Comparison of ENCODE assay signal across 8 mouse cellular contexts in the genomic region with DNA sequence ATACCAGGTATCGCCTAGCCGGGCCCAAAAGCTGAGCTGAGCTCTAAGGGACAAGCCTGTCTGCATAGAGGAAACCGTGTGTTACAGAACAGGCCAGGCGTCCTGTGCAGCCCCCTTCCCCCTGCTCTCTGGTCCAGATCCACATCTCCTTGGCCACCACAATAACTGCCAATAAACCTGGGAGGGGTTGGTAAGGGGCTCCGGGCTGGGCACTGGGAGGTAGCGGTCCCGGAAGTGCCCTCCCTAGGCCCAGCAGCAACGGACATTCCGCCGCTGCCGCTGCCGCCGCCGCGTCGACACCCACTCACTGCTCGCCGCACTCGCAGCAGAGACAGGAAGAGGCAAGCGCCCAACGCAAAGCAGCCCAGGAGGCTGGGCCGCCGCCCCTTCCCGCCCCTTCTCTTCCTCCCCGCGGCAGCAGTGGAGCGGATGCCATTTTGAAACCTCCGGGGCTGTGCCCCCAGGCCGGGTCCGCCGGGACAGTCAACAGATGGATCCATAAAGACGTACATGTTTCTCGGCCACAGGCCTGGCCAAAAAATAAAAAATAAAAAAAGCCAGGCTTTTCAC. TPM values are rescaled to one million over a fixed set of nuclear protein-coding genes. Genes with fewer than 3 reads are reported as not detected.
DNase-seq lines count a peak whose midpoint lies in the region; ATAC-seq and TF ChIP-seq lines count a peak whose summit lies in the region.

No protein-coding gene starts in this region.

- no peaks in the 10 kb centered on the region for H3K9me3 ChIP-seq in embryonic facial prominence, embryonic 13.5 days
- no peaks in the 10 kb centered on the region for H3K9me3 ChIP-seq in midbrain, embryonic 16.5 days (replicated peaks; ENCODE audit: control insufficient read depth, low read length, poor library complexity, severe bottlenecking)

- no peak for TF ChIP-seq CTCF in kidney, adult 2 months (conservative IDR thresholded peaks at IDR 0.05; ENCODE audit: insufficient read depth, insufficient read length, low read depth, low read length)

- peak overlapping the region; percentile 99 for H3K4me2 ChIP-seq in embryonic facial prominence, embryonic 13.5 days
- peak overlapping the region; percentile 96 for H3K4me2 ChIP-seq in midbrain, embryonic 16.5 days (ENCODE audit: low read length)

- H3K27me3 ChIP-seq in embryonic facial prominence, embryonic 13.5 days: no peaks in the 10 kb centered on the region
- H3K27me3 ChIP-seq in kidney, adult 2 months (replicated peaks; ENCODE audit: control insufficient read depth, insufficient read depth, low read length): no peaks in the 10 kb centered on the region
- no peaks in the 10 kb centered on the region for H3K27me3 ChIP-seq in midbrain, embryonic 16.5 days (ENCODE audit: control insufficient read depth, insufficient read depth, low read depth, low read length)

- 2% methylated on average over 33 of the region's 33 CpGs for WGBS in embryonic facial prominence, embryonic 13.5 days
- 2% methylated on average over 33 of the region's 33 CpGs for WGBS in kidney, adult 2 months
- under 1% methylated on average over 32 of the region's 33 CpGs for WGBS in midbrain, embryonic 16.5 days

- peaks cover 71% of the 10 kb centered on the region for H3K4me1 ChIP-seq in embryonic facial prominence, embryonic 13.5 days
- 0 out of 2 replicates have a peak, but pooled peaks cover 3% of the 10 kb centered on the region for H3K4me1 ChIP-seq in kidney, adult 2 months (ENCODE audit: control insufficient read depth, insufficient read depth, low read length)
- H3K4me1 ChIP-seq in midbrain, embryonic 16.5 days (ENCODE audit: control insufficient read depth, insufficient read depth, low read length): peaks cover 65% of the 10 kb centered on the region

- TF ChIP-seq POLR2A in kidney, adult 2 months (IDR thresholded peaks at IDR 0.05; ENCODE audit: low read depth, low read length): no peak

- peaks cover 18% of the 10 kb centered on the region for H3K36me3 ChIP-seq in embryonic facial prominence, embryonic 13.5 days
- no peaks in the 10 kb centered on the region for H3K36me3 ChIP-seq in kidney, adult 2 months (ENCODE audit: control insufficient read depth, insufficient read depth, low read length)
- H3K36me3 ChIP-seq in midbrain, embryonic 16.5 days (ENCODE audit: control insufficient read depth, insufficient read depth, low read length): no peaks in the 10 kb centered on the region

- DNase-seq in 3134 (ENCODE audit: extremely low read depth, insufficient read length, low spot score) (peak; percentile 89), liver (peak; percentile 87)
- peak; percentile 91 for DNase-seq in adrenal gland, adult 2 months
- peak; percentile 86 for DNase-seq in heart, adult 8-10 months (ENCODE audit: low spot score)
- DNase-seq in kidney, adult 2 months: peak; percentile 87
- peak; percentile 75 to 80 for DNase-seq in spleen, postnatal 14 days (ENCODE audit: low spot score in 2 of 2)

- ATAC-seq in embryonic facial prominence, embryonic 13.5 days (ENCODE audit: insufficient number of reproducible peaks, insufficient read depth, low FRiP score, low TSS enrichment, low read depth): 0 out of 2 replicates have a peak, but pooled peaks have one; percentile 10
- peak; percentile 19; the same call in 1 of the 2 replicates for ATAC-seq in midbrain, embryonic 16.5 days

- H3K27ac ChIP-seq in embryonic facial prominence, embryonic 13.5 days: peak overlapping the region; percentile 91
- peak overlapping the region; percentile 83 for H3K27ac ChIP-seq in kidney, adult 2 months (ENCODE audit: insufficient read depth, low read depth, low read length)
- H3K27ac ChIP-seq in midbrain, embryonic 16.5 days (ENCODE audit: low read length): peak overlapping the region; percentile 95

- peak overlapping the region; percentile 93 for H3K9ac ChIP-seq in embryonic facial prominence, embryonic 13.5 days
- peak overlapping the region; percentile 86 for H3K9ac ChIP-seq in midbrain, embryonic 16.5 days (ENCODE audit: low read depth, low read length)

- peak overlapping the region; percentile 84 for H3K4me3 ChIP-seq in embryonic facial prominence, embryonic 13.5 days
- peak overlapping the region; percentile 71 for H3K4me3 ChIP-seq in kidney, adult 2 months (ENCODE audit: insufficient read depth, low read depth, low read length)
- peak overlapping the region; percentile 74 for H3K4me3 ChIP-seq in midbrain, embryonic 16.5 days (ENCODE audit: low read depth, low read length)

RNA-seq across cellular contexts. Expression of gene Gnai2, which starts 2.0 kb away (rescaled TPM):
- 100 to 1,000 TPM; 198 to 278 TPM for total RNA-seq in adrenal gland, adult 2 months (2021)
- 330 and 345 TPM in 2 replicates for polyA plus RNA-seq in adrenal gland, adult 2 months (2012; rRNA removed)
- 446 and 470 TPM in 2 replicates for polyA plus RNA-seq in embryonic facial prominence, embryonic 13.5 days (2015; fragmentation: Nextera tagmentation; extraction: Ambion mirVana)
- 100 to 1,000 TPM; 227 to 299 (median 259) TPM for total RNA-seq in heart, adult 8-10 months (2022)
- 356 and 366 TPM in 2 replicates for polyA plus RNA-seq in kidney, adult 2 months (2012; rRNA removed)
- polyA plus RNA-seq in midbrain, embryonic 16.5 days (2015; fragmentation: Nextera tagmentation; extraction: Ambion mirVana): 278 and 281 TPM in 2 replicates

RNA-seq across cellular contexts. Expression of gene Sema3b, which starts 24.1 kb away (rescaled TPM):
- total RNA-seq in adrenal gland, adult 2 months (2021): 1 to 10 TPM; 3.7 to 4.1 TPM
- 8.3 and 10.4 TPM in 2 replicates for polyA plus RNA-seq in adrenal gland, adult 2 months (2012; rRNA removed)
- polyA plus RNA-seq in embryonic facial prominence, embryonic 13.5 days (2015; fragmentation: Nextera tagmentation; extraction: Ambion mirVana): 8.4 and 8.6 TPM in 2 replicates
- total RNA-seq in heart, adult 8-10 months (2022): 10 to 100 TPM; 21.1 to 33.0 (median 24.2) TPM
- 63.3 and 78.8 TPM in 2 replicates for polyA plus RNA-seq in kidney, adult 2 months (2012; rRNA removed)
- polyA plus RNA-seq in midbrain, embryonic 16.5 days (2015; fragmentation: Nextera tagmentation; extraction: Ambion mirVana): 3.7 and 3.9 TPM in 2 replicates

RNA-seq across cellular contexts. Expression of gene Slc38a3, which starts 36.2 kb away (rescaled TPM):
- 1 to 10 TPM in 1 of 2 experiments, under 1 TPM in 1; 0.48 to 2.7 TPM for total RNA-seq in adrenal gland, adult 2 months (2021)
- polyA plus RNA-seq in adrenal gland, adult 2 months (2012; rRNA removed): 1.7 and 4.1 TPM in 2 replicates
- polyA plus RNA-seq in embryonic facial prominence, embryonic 13.5 days (2015; fragmentation: Nextera tagmentation; extraction: Ambion mirVana): 3.4 and 4.1 TPM in 2 replicates
- 10 to 100 TPM; 62.8 to 91.0 (median 81.6) TPM for total RNA-seq in heart, adult 8-10 months (2022)
- polyA plus RNA-seq in kidney, adult 2 months (2012; rRNA removed): 77.9 and 139 TPM in 2 replicates
- 31.1 and 34.0 TPM in 2 replicates for polyA plus RNA-seq in midbrain, embryonic 16.5 days (2015; fragmentation: Nextera tagmentation; extraction: Ambion mirVana)

RNA-seq across cellular contexts. Expression of gene Ifrd2, which starts 45.7 kb away (rescaled TPM):
- 10 to 100 TPM; 36.0 to 41.7 TPM for total RNA-seq in adrenal gland, adult 2 months (2021)
- 67.3 and 80.0 TPM in 2 replicates for polyA plus RNA-seq in adrenal gland, adult 2 months (2012; rRNA removed)
- polyA plus RNA-seq in embryonic facial prominence, embryonic 13.5 days (2015; fragmentation: Nextera tagmentation; extraction: Ambion mirVana): 39.3 and 54.2 TPM in 2 replicates
- 10 to 100 TPM; 43.7 to 58.2 (median 47.5) TPM for total RNA-seq in heart, adult 8-10 months (2022)
- 50.5 and 57.8 TPM in 2 replicates for polyA plus RNA-seq in kidney, adult 2 months (2012; rRNA removed)
- polyA plus RNA-seq in midbrain, embryonic 16.5 days (2015; fragmentation: Nextera tagmentation; extraction: Ambion mirVana): 14.6 and 15.4 TPM in 2 replicates

RNA-seq across cellular contexts. Expression of gene Gnat1, which starts 46.3 kb away (rescaled TPM):
- total RNA-seq in adrenal gland, adult 2 months (2021): under 1 TPM in 1 of 2 experiments, not detected in 1; 0.37 TPM
- polyA plus RNA-seq in adrenal gland, adult 2 months (2012; rRNA removed): 0.10 and 0.16 TPM in 2 replicates
- polyA plus RNA-seq in embryonic facial prominence, embryonic 13.5 days (2015; fragmentation: Nextera tagmentation; extraction: Ambion mirVana): 1.2 and 2.0 TPM in 2 replicates
- total RNA-seq in heart, adult 8-10 months (2022): not detected
- 0.09 and 0.22 TPM in 2 replicates for polyA plus RNA-seq in kidney, adult 2 months (2012; rRNA removed)
- polyA plus RNA-seq in midbrain, embryonic 16.5 days (2015; fragmentation: Nextera tagmentation; extraction: Ambion mirVana): 1.6 and 2.2 TPM in 2 replicates

Comparison
In these comparisons a context has a peak if more than half of its experiments do, and no peak if none do; other contexts are left out.
1. Peak in every context shown above with its lines: DNase-seq, ATAC-seq, H3K4me3 ChIP-seq and H3K27ac ChIP-seq.